Mouse (Mus musculus) cerebellum, postnatal 25 days (tissue): ENCODE measurements around the gene Sap30.

Experiments
- DNase-seq, 2 experiments: peaks; one replicate each; pipeline ENCODE4 v3.0.0; 2021; ENCODE audit warnings: mixed read lengths in 2 of 2

Gene Sap30

GRCm38 (mm10) chr8:57435768-57436436 is 51.8 kb downstream of the Sap30 start:
- DNase-seq, result peak; percentile 60 to 72

GRCm38 (mm10) chr8:57432802-57433201 is 54.9 kb downstream of the Sap30 start:
- DNase-seq, result no peak
